In the genomic region with DNA sequence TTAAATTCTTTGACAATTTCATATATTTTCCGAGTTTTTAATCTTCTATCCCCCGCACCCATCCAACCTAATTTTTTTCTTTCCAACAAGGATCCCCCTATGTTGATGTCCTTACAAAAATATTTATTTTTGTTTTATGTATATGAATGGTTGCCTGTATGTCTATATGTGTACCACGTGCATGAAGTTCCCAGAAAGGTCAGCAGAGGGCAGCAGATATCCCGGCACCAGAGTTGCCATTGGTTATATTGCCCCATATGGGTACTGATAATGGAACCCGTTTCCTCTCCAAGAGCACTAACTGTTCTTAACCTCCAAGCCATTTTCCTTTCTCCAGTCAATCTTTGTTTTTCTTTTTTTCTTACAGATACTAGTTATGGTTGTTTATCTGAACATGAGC, we compare ENCODE assay signal across 12 mouse cellular contexts.
DNase-seq lines count a peak whose midpoint lies in the region; ATAC-seq and TF ChIP-seq lines count a peak whose summit lies in the region.
"Had no signal": no experiment of that assay in that cellular context is flagged by ENCODE, and none has a peak within 500 bp of the region (broad histone marks: within the 10 kb centered on the region; RNA-seq: fewer than 3 reads in every experiment).

No protein-coding gene starts in this region.

- no peaks in the 10 kb centered on the region for H3K4me1 ChIP-seq in lung, embryonic 14.5 days (ENCODE audit: insufficient read depth)
- peaks cover 6% of the 10 kb centered on the region; the same call in 1 of the 2 replicates for H3K4me1 ChIP-seq in forebrain, embryonic 15.5 days
- no peaks in the 10 kb centered on the region for H3K4me1 ChIP-seq in kidney, embryonic 14.5 days (ENCODE audit: control insufficient read depth, insufficient read depth, low read length)
- H3K4me1 ChIP-seq: limb, embryonic 12.5 days had no signal

- H3K4me3 ChIP-seq in lung, embryonic 14.5 days (ENCODE audit: low read depth, low read length): no peak overlapping the region
- no peak overlapping the region for H3K4me3 ChIP-seq in forebrain, embryonic 15.5 days
- no peak overlapping the region for H3K4me3 ChIP-seq in kidney, embryonic 14.5 days (ENCODE audit: low read length)
- H3K4me3 ChIP-seq: limb, embryonic 12.5 days; midbrain, embryonic 13.5 days had no signal

- 84% methylated on average over 5 of the region's 5 CpGs for WGBS in lung, embryonic 14.5 days
- 91% methylated on average over 5 of the region's 5 CpGs for WGBS in forebrain, embryonic 15.5 days
- 84% methylated on average over 5 of the region's 5 CpGs for WGBS in kidney, embryonic 14.5 days

- no peaks in the 10 kb centered on the region for H3K36me3 ChIP-seq in lung, embryonic 14.5 days (ENCODE audit: insufficient read depth)
- peaks cover 9% of the 10 kb centered on the region; the same call in 1 of the 2 replicates for H3K36me3 ChIP-seq in forebrain, embryonic 15.5 days
- no peaks in the 10 kb centered on the region for H3K36me3 ChIP-seq in kidney, embryonic 14.5 days (ENCODE audit: control insufficient read depth, insufficient read depth, low read length)
- H3K36me3 ChIP-seq: limb, embryonic 12.5 days; midbrain, embryonic 13.5 days had no signal

- no peaks in the 10 kb centered on the region for H3K27me3 ChIP-seq in lung, embryonic 14.5 days (ENCODE audit: insufficient read depth, low read length)
- H3K27me3 ChIP-seq in forebrain, embryonic 15.5 days: no peaks in the 10 kb centered on the region
- no peaks in the 10 kb centered on the region for H3K27me3 ChIP-seq in kidney, embryonic 14.5 days (ENCODE audit: control insufficient read depth, insufficient read depth, low read length)
- H3K27me3 ChIP-seq: limb, embryonic 12.5 days; midbrain, embryonic 13.5 days had no signal

- DNase-seq in cerebellum, postnatal 10 days: peak; percentile 54 to 58
- no peak for DNase-seq in cerebellum, adult 11 months
- DNase-seq in lung, embryonic 14.5 days: peak; percentile 35
- DNase-seq in lung, adult 18-20 months: no peak
- peak; percentile 7 for DNase-seq in c-Kit-positive CD71-negative TER-119-negative erythroid progenitor cells, embryonic 14.5 days (ENCODE audit: low read depth)
- peak; percentile 23 to 46 for DNase-seq in thymus, postnatal 10 days (ENCODE audit: low spot score in 2 of 2)
- DNase-seq: adrenal gland, postnatal 10 days; heart, postnatal 14 days had no signal

- peak; percentile 46 for TF ChIP-seq CTCF in lung, embryonic 14.5 days (IDR thresholded peaks at IDR 0.05; ENCODE audit: low read depth)

- no peaks in the 10 kb centered on the region for H3K9me3 ChIP-seq in lung, embryonic 14.5 days (ENCODE audit: low read depth, low read length)
- no peaks in the 10 kb centered on the region for H3K9me3 ChIP-seq in forebrain, embryonic 15.5 days
- no peaks in the 10 kb centered on the region for H3K9me3 ChIP-seq in kidney, embryonic 14.5 days (ENCODE audit: control insufficient read depth, low read length)
- H3K9me3 ChIP-seq: limb, embryonic 12.5 days; midbrain, embryonic 13.5 days had no signal

- H3K9ac ChIP-seq in lung, embryonic 14.5 days: no peak overlapping the region
- H3K9ac ChIP-seq in forebrain, embryonic 15.5 days (replicated peaks): no peak overlapping the region
- no peak overlapping the region for H3K9ac ChIP-seq in kidney, embryonic 14.5 days (ENCODE audit: low read depth, low read length)
- H3K9ac ChIP-seq: limb, embryonic 12.5 days; midbrain, embryonic 13.5 days had no signal

- no peak overlapping the region for H3K27ac ChIP-seq in lung, embryonic 14.5 days (ENCODE audit: low read depth)
- H3K27ac ChIP-seq in forebrain, embryonic 15.5 days (replicated peaks): no peak overlapping the region
- no peak overlapping the region for H3K27ac ChIP-seq in kidney, embryonic 14.5 days (ENCODE audit: low read depth, low read length)
- H3K27ac ChIP-seq: limb, embryonic 12.5 days; midbrain, embryonic 13.5 days had no signal

- ATAC-seq in lung, embryonic 14.5 days (ENCODE audit: insufficient read depth): no peak
- no peak for ATAC-seq in forebrain, embryonic 15.5 days (replicated peaks)
- no peak for ATAC-seq in kidney, embryonic 14.5 days (ENCODE audit: low FRiP score, low TSS enrichment)
- ATAC-seq: midbrain, embryonic 13.5 days had no signal

- H3K4me2 ChIP-seq in lung, embryonic 14.5 days: no peak overlapping the region
- no peak overlapping the region for H3K4me2 ChIP-seq in forebrain, embryonic 15.5 days (replicated peaks)
- H3K4me2 ChIP-seq in kidney, embryonic 14.5 days (replicated peaks; ENCODE audit: low read depth, low read length): no peak overlapping the region
- H3K4me2 ChIP-seq: limb, embryonic 12.5 days; midbrain, embryonic 13.5 days had no signal

Comparison
In these comparisons a context has a peak if more than half of its experiments do, and no peak if none do; other contexts are left out.
1. DNase-seq: peak in cerebellum, postnatal 10 days (2 of 2), lung, embryonic 14.5 days (single experiment), c-Kit-positive CD71-negative TER-119-negative erythroid progenitor cells, embryonic 14.5 days (single experiment) and thymus, postnatal 10 days (2 of 2); none in cerebellum, adult 11 months (single experiment) and lung, adult 18-20 months (0 of 2).